Mouse (Mus musculus) urinary bladder, postnatal 4 days (tissue): Measurements from ENCODE around the gene Smarcd2.

Experiments used
- DNase-seq, 2 experiments: peaks; one replicate each; pipeline ENCODE4 v3.0.0; 2021 to 2022; ENCODE audit warnings: low spot score in 2 of 2

Gene Smarcd2

GRCm38 (mm10) chr11:106276454-106276853 is 3.7 kb upstream of the Smarcd2 start, which contains the start of gene Tcam1:
TSS of gene Tcam1 (plus strand) at chr11:106276672.
- DNase-seq: peak; percentile 88 to 95

GRCm38 (mm10) chr11:106274971-106275411 is 2.2 kb upstream of the Smarcd2 start:
- DNase-seq: peak; percentile 73

GRCm38 (mm10) chr11:106274374-106274773 is 1.6 kb upstream of the Smarcd2 start:
- DNase-seq: no peak

- no peak for DNase-seq
Observed at GRCm38 (mm10) chr11:106273811-106274210, 1.0 kb upstream of the Smarcd2 start.

- no peak for DNase-seq
Observed at GRCm38 (mm10) chr11:106273311-106273684, 526 bp upstream of the Smarcd2 start.

- DNase-seq: no peak
Observed at GRCm38 (mm10) chr11:106271794-106272643, 753 bp downstream of the Smarcd2 start.

GRCm38 (mm10) chr11:106271131-106271793 is 1.5 kb downstream of the Smarcd2 start:
- no peak for DNase-seq

- no peak for DNase-seq
Observed at GRCm38 (mm10) chr11:106269060-106269431, 3.7 kb downstream of the Smarcd2 start.

- DNase-seq: peak; percentile 72 to 84
Observed at GRCm38 (mm10) chr11:106268326-106269059, 4.3 kb downstream of the Smarcd2 start.

- no peak for DNase-seq
Observed at GRCm38 (mm10) chr11:106267871-106268270, 4.9 kb downstream of the Smarcd2 start.

- DNase-seq: no peak
Observed at GRCm38 (mm10) chr11:106267311-106267852, 5.4 kb downstream of the Smarcd2 start.

GRCm38 (mm10) chr11:106266431-106266830 is 6.3 kb downstream of the Smarcd2 start:
- DNase-seq: no peak

GRCm38 (mm10) chr11:106265570-106265969 is 7.2 kb downstream of the Smarcd2 start:
- DNase-seq: no peak

- no peak for DNase-seq
Observed at GRCm38 (mm10) chr11:106264988-106265387, 7.8 kb downstream of the Smarcd2 start.

- DNase-seq: no peak
Observed at GRCm38 (mm10) chr11:106263963-106264362, 8.8 kb downstream of the Smarcd2 start.

- no peak for DNase-seq
Observed at GRCm38 (mm10) chr11:106260826-106261450, 11.8 kb downstream of the Smarcd2 start.

GRCm38 (mm10) chr11:106256775-106257174 is 16.0 kb downstream of the Smarcd2 start:
- DNase-seq: no peak

GRCm38 (mm10) chr11:106255685-106256451 is 16.9 kb downstream of the Smarcd2 start, which contains the start of the genes Ftsj3 and Psmc5:
TSS of gene Ftsj3 (minus strand) at chr11:106256079.
TSS of gene Psmc5 (plus strand) at chr11:106256154.
- DNase-seq: peak; percentile 96 to 99

GRCm38 (mm10) chr11:106255174-106255573 is 17.6 kb downstream of the Smarcd2 start:
- DNase-seq: no peak

- no peak for DNase-seq
Observed at GRCm38 (mm10) chr11:106254767-106255166, 18.0 kb downstream of the Smarcd2 start.

GRCm38 (mm10) chr11:106249326-106249725 is 23.4 kb downstream of the Smarcd2 start:
- DNase-seq: no peak
